Mouse (Mus musculus): ENCODE data around the gene Nck1.

DNA sequence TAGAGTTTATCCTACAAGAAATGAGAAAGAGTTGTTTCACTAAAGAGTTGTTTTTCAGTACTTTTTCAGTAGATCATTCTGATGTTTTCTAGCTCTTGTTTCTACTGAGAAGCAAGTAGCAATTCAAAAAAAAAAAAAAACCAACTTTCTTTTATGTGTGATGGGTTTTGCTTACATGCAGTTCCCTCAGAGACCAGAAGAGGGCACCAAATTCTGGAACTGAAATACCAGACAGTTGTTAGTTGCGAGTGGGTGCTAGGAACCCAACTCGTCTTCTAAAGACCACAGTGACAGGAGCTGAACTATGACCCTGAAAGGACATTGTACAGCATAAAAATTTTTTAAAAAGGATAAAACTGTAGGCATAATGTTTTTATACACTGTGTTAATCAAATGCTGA is 2.4 kb upstream of the Nck1 start:
- TF ChIP-seq POLR2A (IDR thresholded peaks at IDR 0.05; ENCODE audit: low read depth, low read length) (no peak), CTCF (IDR thresholded peaks at IDR 0.05; ENCODE audit: borderline replicate concordance, insufficient read depth, low read length) (no peak)

Measured in embryonic fibroblast, embryonic 13.5 days (primary cell).